Mouse (Mus musculus): ENCODE results near the gene Aldh1a1.
"Not testable (repeated sequence)": the region's sequence is repeated elsewhere in the genome, so short reads cannot be mapped to it uniquely, and the experiment has no call there.

Aldh1a1 gene

GRCm38 (mm10) chr19:20557211-20557610, 64.7 kb downstream of the Aldh1a1 start:
- no peak for DNase-seq

GRCm38 (mm10) chr19:20558069-20558468, 65.6 kb downstream of the Aldh1a1 start:
- no peak for DNase-seq

- no peak for DNase-seq
Observed at GRCm38 (mm10) chr19:20558544-20558943, 66.0 kb downstream of the Aldh1a1 start.

GRCm38 (mm10) chr19:20558952-20559351, 66.4 kb downstream of the Aldh1a1 start:
- no peak for DNase-seq

- DNase-seq, result no peak
Observed at GRCm38 (mm10) chr19:20559952-20560351, 67.4 kb downstream of the Aldh1a1 start.

GRCm38 (mm10) chr19:20562396-20562795, 69.9 kb downstream of the Aldh1a1 start:
- no peak for DNase-seq

GRCm38 (mm10) chr19:20566294-20566693, 73.8 kb downstream of the Aldh1a1 start:
- DNase-seq, result no peak

GRCm38 (mm10) chr19:20567039-20567438, 74.5 kb downstream of the Aldh1a1 start:
- DNase-seq, result no peak

GRCm38 (mm10) chr19:20576984-20577383, 84.5 kb downstream of the Aldh1a1 start:
- DNase-seq, result no peak

GRCm38 (mm10) chr19:20577429-20577828, 84.9 kb downstream of the Aldh1a1 start:
- DNase-seq, result no peak

GRCm38 (mm10) chr19:20599951-20600350, 107.4 kb downstream of the Aldh1a1 start:
- DNase-seq, result no peak

- DNase-seq, result no peak
Observed at GRCm38 (mm10) chr19:20601739-20602138, 109.2 kb downstream of the Aldh1a1 start.

- no peak for DNase-seq
Observed at GRCm38 (mm10) chr19:20603212-20603611, 110.7 kb downstream of the Aldh1a1 start.

- no peak for DNase-seq
Observed at GRCm38 (mm10) chr19:20603866-20604265, 111.4 kb downstream of the Aldh1a1 start.

GRCm38 (mm10) chr19:20614252-20614930, 121.9 kb downstream of the Aldh1a1 start:
- no peak for DNase-seq

GRCm38 (mm10) chr19:20622434-20622833, 129.9 kb downstream of the Aldh1a1 start:
- DNase-seq, result no peak

GRCm38 (mm10) chr19:20623416-20623815, 130.9 kb downstream of the Aldh1a1 start:
- no peak for DNase-seq

- DNase-seq, result no peak
Observed at GRCm38 (mm10) chr19:20631020-20631419, 138.5 kb downstream of the Aldh1a1 start.

GRCm38 (mm10) chr19:20633876-20634691, 141.6 kb downstream of the Aldh1a1 start:
- no peak for DNase-seq

- no peak for DNase-seq
Observed at GRCm38 (mm10) chr19:20644346-20644745, 151.8 kb downstream of the Aldh1a1 start.

- not testable (repeated sequence) for DNase-seq
Observed at GRCm38 (mm10) chr19:20647496-20647895, 155.0 kb downstream of the Aldh1a1 start.

GRCm38 (mm10) chr19:20650008-20650407, 157.5 kb downstream of the Aldh1a1 start:
- no peak for DNase-seq

- DNase-seq, result no peak
Observed at GRCm38 (mm10) chr19:20653082-20653676, 160.7 kb downstream of the Aldh1a1 start.

Measured in right cerebral cortex, postnatal 4 days (tissue).